Mouse (Mus musculus): Measurements from ENCODE around the gene Tmem107. TPM values are rescaled to one million over a fixed set of nuclear protein-coding genes. Genes with fewer than 3 reads are reported as not detected.

The Tmem107 gene
- total and polyA plus RNA-seq, 3 experiments, result 22.6 to 31.3 (median 30.1) TPM

DNA sequence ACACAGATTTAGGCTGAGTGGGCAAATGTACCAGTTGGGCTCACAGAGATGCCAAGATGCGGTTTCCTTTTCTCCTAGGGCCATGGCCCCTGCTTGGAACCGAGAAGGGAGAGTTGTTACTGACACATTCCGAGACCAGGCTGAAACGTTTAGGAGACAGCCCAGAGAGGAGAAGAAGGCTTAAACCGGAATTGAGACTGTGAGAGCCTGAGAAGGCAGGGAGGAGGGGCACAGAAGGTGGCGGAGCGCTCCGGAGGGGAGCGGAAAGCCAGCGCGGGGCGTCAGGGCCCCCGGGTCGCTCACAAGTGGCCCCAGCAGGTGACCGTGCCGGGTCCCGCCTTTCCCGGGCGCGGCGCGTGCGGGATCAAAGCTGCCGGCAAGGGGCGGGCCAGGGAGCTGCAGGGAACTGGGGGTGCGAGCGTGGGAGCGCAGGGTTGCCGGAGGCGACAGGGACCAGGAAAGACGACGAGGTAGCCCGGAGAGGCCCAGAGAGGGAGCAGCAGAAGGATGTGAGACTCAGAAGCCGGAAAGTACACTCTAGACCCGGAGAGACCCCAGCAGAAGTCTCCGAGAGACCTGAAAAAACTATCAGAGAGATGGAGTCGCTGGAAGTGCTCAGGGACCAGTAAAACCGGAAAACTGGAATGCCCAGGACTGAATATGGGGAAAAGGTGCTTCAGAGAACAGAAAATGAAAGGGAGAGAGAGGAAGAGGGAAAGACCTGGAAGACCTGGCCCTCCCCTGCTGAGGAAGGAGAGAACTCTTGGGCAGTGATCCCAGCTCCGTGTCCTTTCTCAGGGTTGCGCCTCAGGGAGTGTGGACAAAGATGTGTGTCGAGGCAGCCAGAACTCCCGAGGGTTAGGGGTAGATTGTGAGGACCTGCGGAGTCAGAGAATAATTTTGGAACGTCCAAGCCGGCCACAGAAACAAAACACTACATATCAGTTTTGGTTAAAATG lies 47.4 kb downstream of the Tmem107 start (continued):
- TF ChIP-seq ETS1 (conservative IDR thresholded peaks at IDR 0.05; ENCODE audit: low read depth, low read length), result no peak; the same call in none of the 2 replicates

DNA sequence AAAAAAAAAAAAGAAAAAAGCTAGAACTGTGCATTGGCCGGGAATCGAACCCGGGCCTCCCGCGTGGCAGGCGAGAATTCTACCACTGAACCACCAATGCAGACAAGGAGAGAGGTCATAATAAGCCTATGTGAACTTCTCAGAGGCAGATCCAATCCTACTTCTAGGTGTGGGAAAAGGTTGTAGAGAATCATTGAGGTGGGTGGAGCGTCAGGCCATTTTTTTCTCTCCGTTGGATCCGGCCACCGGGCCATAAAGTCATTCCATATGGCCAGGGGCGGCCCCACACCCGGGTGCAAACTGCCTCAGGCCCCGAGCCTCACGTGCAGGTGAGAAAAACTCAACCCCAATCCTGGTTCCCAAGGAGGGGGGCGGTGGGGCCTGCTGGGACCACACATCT lies 48.2 kb downstream of the Tmem107 start:
- in situ Hi-C loops (cut with MboI; ENCODE audit: low pct_ligation_motif_present, low pct_unique_long_range_greater_than_20kb, low sequenced_read_pairs) (loop anchor here (5.0 kb wide), 1 partner anchor 56 kb away; no protein-coding TSS in a partner anchor), dilution Hi-C loops (cut with MboI; ENCODE audit: extremely low pct_ligation_motif_present, extremely low pct_unique_long_range_greater_than_20kb, low sequenced_read_pairs) (no loop called here)
- no peaks in the 10 kb centered on the region for H3K36me3 ChIP-seq (replicated peaks in 1 of 2; ENCODE audit: control insufficient read depth in 1 of 2, insufficient read depth in 1 of 2, low read length in 1 of 2)
- no peaks in the 10 kb centered on the region for H3K9me3 ChIP-seq (replicated peaks; ENCODE audit: low read length)
- peak overlapping the region; percentile 89 for H3K4me2 ChIP-seq (ENCODE audit: insufficient read depth, low read depth, poor library complexity, severe bottlenecking)
- H3K4me1 ChIP-seq (ENCODE audit: control insufficient read depth in 1 of 2, insufficient read depth in 2 of 2), result peaks cover 2 to 43% of the 10 kb centered on the region in 2 experiments; a peak in 2 of 4 replicates
- H3K27me3 ChIP-seq (replicated peaks), result peaks cover 78% of the 10 kb centered on the region
- peak; percentile 90 for DNase-seq (ENCODE audit: extremely low read depth)
- H3K9ac ChIP-seq (ENCODE audit: insufficient read depth, low read depth), result peak overlapping the region; percentile 51; the same call in 1 of the 2 replicates
- no peak for TF ChIP-seq JUND (conservative IDR thresholded peaks at IDR 0.05; ENCODE audit: low read depth, low read length)
- peak; percentile 92 for TF ChIP-seq ZNF384 (IDR thresholded peaks at IDR 0.05; ENCODE audit: low read depth, low read length)
- TF ChIP-seq IRF4 (IDR thresholded peaks at IDR 0.05; ENCODE audit: low read depth, low read length), result peak; percentile 47; the same call in 1 of the 2 replicates
- no peak for TF ChIP-seq MYC (IDR thresholded peaks at IDR 0.05; ENCODE audit: low read depth, low read length)
- TF ChIP-seq ETS1 (conservative IDR thresholded peaks at IDR 0.05; ENCODE audit: low read depth, low read length), result no peak
- peak; percentile 72 for TF ChIP-seq NRF1 (IDR thresholded peaks at IDR 0.05; ENCODE audit: low read depth, low read length)
- no peak for TF ChIP-seq CHD1 (IDR thresholded peaks at IDR 0.05; ENCODE audit: low read depth, low read length)
- peak; percentile 85 for TF ChIP-seq BHLHE40 (IDR thresholded peaks at IDR 0.05; ENCODE audit: low read depth, low read length)
- TF ChIP-seq JUN (IDR thresholded peaks at IDR 0.05; ENCODE audit: insufficient read depth, low read depth, low read length), result no peak
- TF ChIP-seq ZC3H11A (IDR thresholded peaks at IDR 0.05; ENCODE audit: low read depth, low read length), result no peak
- no peak for TF ChIP-seq MAZ (IDR thresholded peaks at IDR 0.05; ENCODE audit: low read depth, low read length)
- peak; percentile 81; the same call in 1 of the 2 replicates for TF ChIP-seq KAT2A (IDR thresholded peaks at IDR 0.05; ENCODE audit: insufficient replicate concordance, low read length)
- no peak for TF ChIP-seq NELFE (IDR thresholded peaks at IDR 0.05; ENCODE audit: low read depth, low read length)
- no peak for TF ChIP-seq GABPA (IDR thresholded peaks at IDR 0.05; ENCODE audit: insufficient replicate concordance, low read depth, low read length)
- TF ChIP-seq MAFK (IDR thresholded peaks at IDR 0.05; ENCODE audit: insufficient replicate concordance, low read length), result peak; percentile 96
- no peak for TF ChIP-seq EP300 (IDR thresholded peaks at IDR 0.05; ENCODE audit: low read length)
- TF ChIP-seq TBP (conservative IDR thresholded peaks at IDR 0.05; ENCODE audit: low read depth, low read length), result peak; percentile 100
- TF ChIP-seq ELF1 (IDR thresholded peaks at IDR 0.05; ENCODE audit: low read depth, low read length), result peak; percentile 98
- no peak for TF ChIP-seq SMC3 (IDR thresholded peaks at IDR 0.05; ENCODE audit: low read depth, low read length)
- peak overlapping the region; percentile 37 to 90 (median 62) for H3K4me3 ChIP-seq (replicated peaks in 1 of 3; ENCODE audit: low read depth in 2 of 3, low read length in 2 of 3, poor library complexity in 1 of 3)
- H3K27ac ChIP-seq (ENCODE audit: insufficient read depth, low read depth), result no peak overlapping the region
- no peaks in the 10 kb centered on the region for H3K79me2 ChIP-seq (replicated peaks; ENCODE audit: control insufficient read depth, extremely low read depth, insufficient read depth, poor library complexity, severe bottlenecking)
